Mouse (Mus musculus) forebrain, embryonic 14.5 days (tissue): ENCODE data around the gene Pfdn5. TPM values are rescaled to one million over a fixed set of nuclear protein-coding genes. Genes with fewer than 3 reads are reported as not detected.

Experiments
- ATAC-seq: fragments of 200-750 bp; cut with Nextera tagmentation; 2 replicates; pipeline ENCODE4 v1.8.0; 2017; ENCODE audit warnings: mild to moderate bottlenecking, moderate library complexity
- DNase-seq: peaks from one replicate; pipeline ENCODE4 v3.0.0-alpha.2; 2015; ENCODE audit warnings: low spot score
- H3K27ac ChIP-seq: fragments of 300-500 bp; sonication (generic); 2 replicates; pipeline ENCODE4 v1.5.1; 2014; ENCODE audit warnings: low read depth, mild to moderate bottlenecking, control low read depth, low read length, moderate library complexity
- H3K27me3 ChIP-seq: fragments of 300-500 bp; sonication (generic); replicated peaks from 2 replicates; pipeline ENCODE4 v1.6.1; 2014; ENCODE audit warnings: low read length, control low read depth, mixed read lengths; ENCODE audit not compliant: control insufficient read depth, insufficient read depth
- H3K36me3 ChIP-seq: fragments of 300-500 bp; sonication (generic); 2 replicates; pipeline ENCODE4 v1.6.1; 2014; ENCODE audit warnings: low read length, control low read depth; ENCODE audit not compliant: control insufficient read depth, insufficient read depth
- H3K4me1 ChIP-seq: fragments of 300-500 bp; sonication (generic); 2 replicates; pipeline ENCODE4 v1.6.1; 2014; ENCODE audit warnings: antibody characterized with exemption, low read length, control low read depth; ENCODE audit not compliant: control insufficient read depth, insufficient read depth
- H3K4me2 ChIP-seq: fragments of 300-500 bp; sonication (generic); 2 replicates; pipeline ENCODE4 v1.6.1; 2014; ENCODE audit warnings: mild to moderate bottlenecking, control low read depth, low read length
- H3K4me3 ChIP-seq: fragments of 300-500 bp; sonication (generic); 2 replicates; pipeline ENCODE4 v1.5.1; 2014; ENCODE audit warnings: low read depth, low read length, control low read depth
- H3K9ac ChIP-seq: fragments of 300-500 bp; sonication (generic); 2 replicates; pipeline ENCODE4 v1.6.1; 2014; ENCODE audit warnings: mild to moderate bottlenecking, low read length, control low read depth, moderate library complexity
- H3K9me3 ChIP-seq: fragments of 300-500 bp; sonication (generic); replicated peaks from 2 replicates; pipeline ENCODE4 v1.6.1; 2016; ENCODE audit warnings: low read length, control low read depth, mixed read lengths; ENCODE audit not compliant: control insufficient read depth
- WGBS: fragments of 180-500 bp; shearing (Covaris S2); extraction: QIAGEN DNeasy Blood & Tissue Kit; methylation state at CpG from one replicate; pipeline ENCODE4 v1.1.7; 2014; 5-methylcytosine and 5-hydroxymethylcytosine counted together
- polyA plus RNA-seq: library from polyadenylated mRNA; unstranded; fragments of >200 nt; fragmentation: Nextera tagmentation; extraction: Ambion mirVana; gene quantifications from 2 replicates; pipeline ENCODE4 v1.2.1, GENCODE M21; 2014

Pfdn5 gene
- polyA plus RNA-seq, 1 experiment from 2014 or later, result 642 TPM

DNA sequence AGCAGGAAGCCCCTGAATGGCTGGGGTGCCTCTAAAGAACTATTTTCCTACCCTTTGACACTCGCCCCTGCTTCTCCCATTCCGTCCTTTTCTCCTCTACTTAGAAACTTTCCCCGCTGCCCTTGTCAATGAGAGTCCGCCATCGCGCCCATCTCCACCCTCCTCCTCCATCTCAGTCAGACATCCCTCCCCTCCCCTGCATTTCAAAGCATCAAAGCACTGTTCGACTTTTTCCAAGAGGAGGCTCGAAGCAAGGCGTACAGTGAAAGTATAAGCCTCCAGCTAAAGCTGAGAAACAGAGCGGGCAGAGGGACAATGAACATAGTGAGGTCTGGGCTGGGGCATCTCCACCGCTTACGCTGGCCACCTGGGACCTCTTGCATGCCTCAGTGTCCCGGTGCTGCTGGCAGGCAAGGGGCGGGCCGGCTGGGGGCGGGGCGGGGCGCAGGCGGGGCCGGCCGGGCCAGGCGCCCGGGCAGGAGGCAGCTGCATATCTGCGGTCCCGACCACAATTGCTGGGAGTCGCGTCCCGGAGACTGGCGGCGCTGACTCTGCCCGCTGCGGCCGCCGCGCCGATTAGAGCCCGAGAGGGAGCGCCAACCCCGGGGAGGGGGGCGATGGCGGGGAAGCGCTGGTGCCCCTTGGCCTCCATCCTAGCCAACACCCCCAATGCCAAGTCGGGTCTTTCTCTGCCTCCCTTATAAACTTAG is 50.7 kb downstream of the Pfdn5 start:
- Histone ChIP-seq H3K4me3 (peak overlapping the region; percentile 54), H3K9me3 (no peaks in the 10 kb centered on the region), H3K27ac (no peak overlapping the region), H3K4me1 (peaks cover 7% of the 10 kb centered on the region), H3K36me3 (no peaks in the 10 kb centered on the region), H3K27me3 (no peaks in the 10 kb centered on the region; the same call in 1 of the 2 replicates), H3K9ac (peak overlapping the region; percentile 72), H3K4me2 (peak overlapping the region; percentile 96)
- DNase-seq (peak; percentile 55), ATAC-seq (peak; percentile 81)
- 0% methylated on average over 40 of the region's 43 CpGs for WGBS

DNA sequence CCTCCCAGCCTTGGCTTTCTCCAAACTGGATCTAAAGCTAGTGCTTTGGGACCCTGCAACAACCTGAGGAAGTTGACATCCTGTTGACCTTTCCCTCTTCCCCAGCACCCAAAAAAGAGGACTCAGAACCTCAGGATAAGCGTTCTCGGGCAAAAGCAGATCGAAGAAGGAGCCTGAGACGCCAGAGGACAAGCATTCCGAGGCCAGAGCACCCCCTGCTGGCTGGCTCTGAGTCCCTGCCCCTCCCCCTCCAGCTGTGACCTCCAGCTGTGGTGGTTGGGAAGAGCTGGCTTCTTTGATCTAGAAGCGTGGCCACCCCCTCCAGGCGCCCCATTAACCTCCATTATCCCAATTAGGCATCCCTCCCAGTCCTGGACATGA is 51.2 kb downstream of the Pfdn5 start:
- Histone ChIP-seq H3K4me1 (peaks cover 7% of the 10 kb centered on the region), H3K36me3 (no peaks in the 10 kb centered on the region), H3K27ac (no peak overlapping the region), H3K4me2 (peak overlapping the region; percentile 96), H3K9me3 (no peaks in the 10 kb centered on the region), H3K27me3 (no peaks in the 10 kb centered on the region; the same call in 1 of the 2 replicates), H3K4me3 (peak overlapping the region; percentile 54), H3K9ac (peak overlapping the region; percentile 72)
- ATAC-seq (peak; percentile 59), DNase-seq (peak; percentile 78)
- 0% methylated on average over 7 of the region's 7 CpGs for WGBS

DNA sequence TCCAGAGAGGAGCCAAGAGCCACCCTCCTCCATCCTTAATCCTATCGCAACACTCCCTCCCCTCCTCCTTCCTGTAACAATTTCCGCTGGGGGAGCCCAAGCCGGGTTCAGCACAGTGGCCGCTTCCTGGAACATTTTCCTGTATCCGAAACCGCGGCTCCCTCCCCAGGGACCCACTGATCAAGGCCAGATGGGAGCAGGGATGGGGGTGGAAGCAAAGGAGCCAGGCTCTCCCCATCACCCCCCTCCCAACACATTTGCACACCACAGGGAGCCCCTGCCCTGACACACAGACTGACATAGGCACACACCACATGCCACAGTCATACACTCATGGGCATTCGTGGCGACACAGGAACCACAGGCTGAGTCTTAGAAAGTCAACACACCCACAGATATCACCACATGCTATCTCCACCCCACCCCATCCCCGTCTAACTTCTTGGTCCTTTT is 51.9 kb downstream of the Pfdn5 start:
- DNase-seq (no peak), ATAC-seq (no peak)
- peaks cover 7% of the 10 kb centered on the region for H3K4me1 ChIP-seq
- H3K27ac ChIP-seq, result no peak overlapping the region
- no peaks in the 10 kb centered on the region; the same call in 1 of the 2 replicates for H3K27me3 ChIP-seq
- H3K9ac ChIP-seq, result 0 out of 2 replicates have a peak overlapping the region, but pooled peaks have one; percentile 10
- H3K36me3 ChIP-seq, result no peaks in the 10 kb centered on the region
- no peak overlapping the region; the same call in 1 of the 2 replicates for H3K4me2 ChIP-seq
- no peak overlapping the region for H3K4me3 ChIP-seq
- WGBS, result 9% methylated on average over 10 of the region's 10 CpGs
- H3K9me3 ChIP-seq, result no peaks in the 10 kb centered on the region

Other genes with a start within 250 kb of the Pfdn5 start
- 5.5 and 8.2 TPM in 2 replicates for gene Tns2, start 225.7 kb upstream of the Pfdn5 start, polyA plus RNA-seq
- gene Spryd3, start 189.9 kb upstream of the Pfdn5 start, polyA plus RNA-seq, result 20.9 and 28.1 TPM in 2 replicates
- gene Igfbp6, start 181.8 kb upstream of the Pfdn5 start, polyA plus RNA-seq, result 1.3 and 1.6 TPM in 2 replicates
- not detected in 2 replicates for gene Soat2, start 175.6 kb upstream of the Pfdn5 start, polyA plus RNA-seq
- gene Zfp740, start 122.9 kb upstream of the Pfdn5 start, polyA plus RNA-seq, result 52.1 and 60.4 TPM in 2 replicates
- 23.3 and 25.6 TPM in 2 replicates for gene Csad, start 121.4 kb upstream of the Pfdn5 start, polyA plus RNA-seq
- 0.38 and 0.49 TPM in 2 replicates for gene Itgb7, start 94.2 kb upstream of the Pfdn5 start, polyA plus RNA-seq
- gene Rarg, start 68.6 kb upstream of the Pfdn5 start, polyA plus RNA-seq, result 4.0 and 5.3 TPM in 2 replicates
- not detected in 2 replicates for gene Gm9918, start 55.6 kb upstream of the Pfdn5 start, polyA plus RNA-seq
- gene Mfsd5, start 46.7 kb upstream of the Pfdn5 start, polyA plus RNA-seq, result 43.8 and 48.8 TPM in 2 replicates
- gene Espl1, start 29.9 kb upstream of the Pfdn5 start, polyA plus RNA-seq, result 11.5 and 13.5 TPM in 2 replicates
- gene Myg1, start 5.6 kb downstream of the Pfdn5 start, polyA plus RNA-seq, result 90.9 and 108 TPM in 2 replicates
- gene Aaas, start 24.7 kb downstream of the Pfdn5 start, polyA plus RNA-seq, result 43.2 and 48.2 TPM in 2 replicates
- gene Sp7, start 41.1 kb downstream of the Pfdn5 start, polyA plus RNA-seq, result 0.33 and 0.39 TPM in 2 replicates
- gene Sp1, start 80.0 kb downstream of the Pfdn5 start, polyA plus RNA-seq, result 6.6 and 7.0 TPM in 2 replicates
- gene Amhr2, start 119.3 kb downstream of the Pfdn5 start, polyA plus RNA-seq, result 0.11 and 0.25 TPM in 2 replicates
- gene Prr13, start 132.9 kb downstream of the Pfdn5 start, polyA plus RNA-seq, result 103 and 116 TPM in 2 replicates
- 187 and 226 TPM in 2 replicates for gene Pcbp2, start 144.4 kb downstream of the Pfdn5 start, polyA plus RNA-seq
- 13.4 TPM in 1 of 2 replicates, not detected in the other for gene Gm10337, start 177.6 kb downstream of the Pfdn5 start, polyA plus RNA-seq
- gene Map3k12, start 190.9 kb downstream of the Pfdn5 start, polyA plus RNA-seq, result 28.6 and 36.9 TPM in 2 replicates
- gene Tarbp2, start 192.1 kb downstream of the Pfdn5 start, polyA plus RNA-seq, result 83.9 and 90.7 TPM in 2 replicates
- gene Npff, start 198.8 kb downstream of the Pfdn5 start, polyA plus RNA-seq, result 1.3 and 1.4 TPM in 2 replicates